Mouse (Mus musculus) intestine, embryonic 16.5 days (tissue): ENCODE measurements around the gene Nkain2. TPM values are rescaled to one million over a fixed set of nuclear protein-coding genes. Genes with fewer than 3 reads are reported as not detected.

ENCODE experiments used
- polyA plus RNA-seq: library from polyadenylated mRNA; unstranded; fragments of >200 nt; fragmentation: Nextera tagmentation; extraction: Ambion mirVana; gene quantifications from 2 replicates; pipeline ENCODE4 v1.2.1, GENCODE M21; 2015

The Nkain2 gene
- polyA plus RNA-seq, 1 experiment from 2014 or later: 0.61 TPM

Other genes starting within 250 kb of the Nkain2 start
- 0.09 TPM in 1 of 2 replicates, not detected in the other for gene Trdn, start 190.1 kb upstream of the Nkain2 start, polyA plus RNA-seq